Mouse (Mus musculus) spleen, adult 10 weeks (tissue): Measurements from ENCODE around the gene Doc2g. TPM values are rescaled to one million over a fixed set of nuclear protein-coding genes. Genes with fewer than 3 reads are reported as not detected.

Experiments
- polyA plus RNA-seq: library from polyadenylated mRNA; stranded (reverse); fragments of 350-450 nt; fragmentation: Illumina TruSeq; extraction: RNeasy Lipid Tissue Mini Kit (QIAGEN cat#74804); gene quantifications from one replicate; pipeline ENCODE4 v1.2.3, GENCODE M21; 2015; ENCODE audit warnings: low replicate concordance; ENCODE audit not compliant: insufficient read depth

Doc2g gene
- 3.4 TPM for polyA plus RNA-seq

DNA sequence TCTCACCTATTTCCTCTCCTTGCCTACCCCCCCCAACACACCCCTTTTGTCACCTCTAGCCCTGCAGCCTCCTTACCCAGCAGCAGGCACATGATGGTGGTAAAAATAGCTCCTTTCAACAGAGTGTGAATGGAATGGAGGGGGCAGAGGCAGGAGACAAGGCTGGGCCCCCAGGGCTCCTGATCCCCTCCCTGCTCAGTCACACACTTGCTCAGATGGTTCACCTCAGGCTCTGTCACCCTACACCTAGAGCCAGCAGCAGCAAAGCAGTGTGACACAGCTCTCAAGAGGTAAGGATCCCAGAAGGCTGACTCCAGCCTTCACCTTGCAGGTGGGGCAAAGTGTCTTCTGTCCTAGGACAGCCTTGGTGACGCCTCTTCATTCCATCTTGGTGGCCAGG, at the start of gene Doc2g:
Gene Doc2g (plus strand): TSS at position 202 of the 400 bp plus-strand sequence.

DNA sequence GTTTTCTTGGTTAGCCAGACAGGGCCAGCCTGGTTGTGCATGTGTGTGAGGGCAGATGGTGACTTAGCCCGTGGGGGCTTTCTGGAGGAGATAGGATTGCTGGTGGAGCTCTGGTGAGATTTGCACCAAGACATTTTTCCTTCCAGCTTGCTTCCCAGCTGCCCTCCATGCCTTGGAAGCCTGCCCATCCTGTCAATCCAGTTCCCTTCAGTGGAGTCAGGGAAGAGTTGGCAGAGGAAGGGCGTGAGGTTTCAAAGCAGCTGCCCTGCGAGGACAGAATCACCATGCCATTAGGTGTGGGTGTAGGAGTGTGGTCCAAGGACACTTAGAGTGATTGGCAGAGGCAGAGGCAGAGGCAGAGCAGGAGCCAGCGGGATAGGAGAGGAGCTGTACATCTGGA, 44.6 kb upstream of the Doc2g start, which contains the start of gene Aldh3b3:
Gene Aldh3b3 (plus strand): TSS at position 176 of the 400 bp plus-strand sequence.

DNA sequence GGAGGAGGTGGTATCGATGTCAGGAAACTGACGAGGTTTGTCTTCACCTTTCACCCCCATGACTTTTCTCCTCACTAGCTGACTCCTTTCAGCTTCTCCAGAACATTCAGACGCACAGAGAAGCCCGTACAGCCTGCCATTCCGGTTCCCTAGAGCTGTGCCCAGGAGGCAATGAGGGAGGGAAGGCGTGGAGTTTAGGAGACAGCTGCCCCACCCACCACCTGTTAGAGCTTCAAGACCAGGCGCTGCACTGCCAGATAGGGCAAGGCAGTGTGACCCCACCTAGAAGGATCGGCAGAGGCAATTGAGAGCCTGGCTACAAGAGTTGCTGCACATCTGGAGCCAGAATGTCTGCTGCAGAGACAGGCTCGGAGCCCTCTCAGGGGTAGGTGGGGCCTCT, 30.9 kb upstream of the Doc2g start, which contains the start of gene Aldh3b2:
Gene Aldh3b2 (plus strand): TSS at position 100 of the 400 bp plus-strand sequence.

DNA sequence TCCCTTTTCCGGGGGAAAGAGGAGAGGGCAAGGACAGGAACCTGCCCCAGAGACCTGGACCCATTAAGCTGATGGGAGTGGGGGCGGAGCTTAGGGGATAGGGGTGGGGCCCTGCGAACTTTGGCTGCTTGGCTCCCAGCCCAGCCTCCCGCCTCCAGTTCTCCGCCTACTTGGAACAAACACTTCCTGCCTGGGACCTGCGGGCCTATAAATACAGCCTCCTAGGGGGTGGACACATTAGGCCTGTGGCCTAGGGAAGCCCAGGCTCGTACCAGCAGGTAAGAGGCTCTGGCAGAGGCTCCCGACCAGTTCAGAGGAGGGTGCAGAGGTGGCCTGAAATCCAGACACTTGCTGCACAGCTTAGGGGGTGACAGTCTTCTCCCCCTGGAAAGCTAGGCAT, 16.8 kb upstream of the Doc2g start, which contains the start of gene Acy3:
Gene Acy3 (plus strand): TSS at position 237 of the 400 bp plus-strand sequence.

DNA sequence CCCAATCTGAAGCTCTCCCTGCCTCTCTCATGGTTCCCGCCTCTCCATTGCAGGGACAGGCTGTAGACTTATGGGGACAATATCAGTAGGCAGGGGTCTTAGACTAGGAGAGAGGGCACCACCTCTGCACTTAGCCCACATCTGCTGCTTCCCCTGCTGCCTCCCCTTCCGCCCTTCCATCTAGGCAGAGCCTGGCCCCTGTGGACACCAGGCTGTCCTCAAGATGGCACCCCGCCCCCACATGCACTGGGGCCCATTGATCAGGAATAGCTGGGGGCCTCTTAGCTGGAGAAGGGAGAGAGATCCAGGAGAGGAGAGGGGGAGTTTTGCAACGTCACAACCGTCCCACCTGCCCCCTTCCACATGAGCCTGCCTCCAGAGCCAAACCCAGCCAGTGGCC, 10.7 kb upstream of the Doc2g start, which contains the start of gene Tbx10:
Gene Tbx10 (plus strand): TSS at position 337 of the 400 bp plus-strand sequence.

DNA sequence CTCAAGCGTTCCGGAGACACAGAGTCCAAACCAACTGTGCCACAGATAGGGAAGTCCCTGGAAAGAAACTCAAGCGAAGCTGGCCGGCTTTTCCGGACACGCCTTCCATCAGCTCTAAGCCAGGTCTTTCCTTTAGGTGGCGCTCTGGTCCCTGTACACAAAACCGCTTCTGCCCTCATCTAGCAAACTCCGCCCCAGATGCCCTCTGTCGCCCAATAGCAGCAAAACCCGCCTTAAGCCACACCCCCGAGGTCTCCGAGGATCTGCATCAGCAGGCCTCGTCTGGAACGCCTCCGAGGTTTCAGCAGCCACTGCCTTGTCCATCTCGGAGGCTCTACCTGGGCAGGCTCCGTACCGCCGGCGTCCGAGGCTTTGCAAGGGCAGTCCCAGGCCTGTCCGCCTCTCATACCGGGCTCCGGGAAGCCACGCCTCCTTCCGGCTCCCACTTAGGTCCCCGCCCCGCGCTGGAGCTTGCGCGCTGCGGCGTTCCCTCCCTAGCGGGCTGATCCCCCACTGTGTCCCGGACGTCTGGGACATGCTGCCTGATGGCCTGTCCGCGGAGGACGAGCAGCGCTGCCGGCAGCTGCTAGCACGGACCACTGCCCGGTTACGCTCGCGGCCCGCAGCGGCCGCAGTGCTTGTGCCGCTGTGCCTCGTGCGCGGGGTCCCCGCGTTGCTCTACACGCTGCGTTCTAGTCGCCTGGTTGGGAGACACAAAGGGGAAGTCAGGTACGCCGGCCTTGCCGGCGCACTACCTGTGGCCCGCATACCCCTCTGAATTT, 2.8 kb upstream of the Doc2g start, which contains the start of the genes Nudt8 and Gm49405:
Gene Nudt8 (plus strand): TSS at position 462 of the 782 bp plus-strand sequence.
Gene Gm49405 (plus strand): TSS at position 508 of the 782 bp plus-strand sequence.

DNA sequence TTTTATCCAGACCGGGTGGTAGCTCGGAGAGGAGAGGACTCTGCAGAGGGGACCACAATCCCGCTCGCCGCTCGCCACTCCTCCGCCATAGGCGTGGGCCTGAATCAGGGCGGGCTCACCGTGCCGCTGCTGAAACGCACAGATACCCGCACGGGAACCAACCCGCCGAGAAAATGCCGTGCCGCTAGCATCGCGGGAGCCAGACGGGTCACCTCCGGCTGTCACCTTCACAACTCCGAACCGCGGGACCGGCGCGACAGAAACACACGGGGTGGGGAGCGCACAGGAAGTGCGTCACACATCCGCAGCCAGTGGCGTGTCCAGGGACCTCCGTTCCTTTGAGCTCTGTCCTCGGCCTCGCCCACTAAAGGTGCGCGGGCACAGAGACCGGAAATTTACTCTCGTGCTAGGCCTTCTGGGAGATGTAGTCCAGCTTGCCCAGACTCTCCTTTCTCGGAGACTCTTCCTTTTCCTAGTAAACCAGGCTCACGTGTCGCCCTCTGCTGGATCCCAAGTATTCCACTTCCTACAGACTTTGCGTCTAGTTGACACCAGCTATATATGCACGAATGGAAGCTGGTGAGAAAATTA, 9.4 kb downstream of the Doc2g start, which contains the start of gene Ndufv1:
Gene Ndufv1 (minus strand): TSS at position 375 of the 591 bp plus-strand sequence.

DNA sequence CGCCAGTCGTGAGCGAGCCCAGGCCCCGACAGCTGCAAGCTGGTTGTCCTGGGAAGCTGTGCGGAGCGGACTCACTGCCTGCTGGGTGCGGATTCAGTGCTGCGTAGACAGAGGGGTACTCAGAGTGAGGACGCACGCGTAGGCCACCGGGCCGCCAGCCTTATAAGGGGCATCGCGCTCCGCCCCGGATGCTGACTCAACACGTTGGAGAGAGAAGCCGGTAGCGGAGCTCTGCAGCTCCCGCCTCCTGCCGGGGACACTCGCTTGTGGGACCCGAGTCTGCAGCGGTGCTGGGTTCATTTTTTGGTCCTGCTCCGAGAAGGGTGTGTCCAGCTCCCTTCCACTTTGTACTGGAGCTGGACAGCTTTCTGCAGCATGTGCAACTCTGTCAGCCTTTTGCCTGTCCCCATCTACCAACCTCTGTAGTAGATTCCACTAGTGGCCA, 34.7 kb downstream of the Doc2g start, which contains the start of gene Gstp1:
Gene Gstp1 (minus strand): TSS at position 198 of the 445 bp plus-strand sequence.

DNA sequence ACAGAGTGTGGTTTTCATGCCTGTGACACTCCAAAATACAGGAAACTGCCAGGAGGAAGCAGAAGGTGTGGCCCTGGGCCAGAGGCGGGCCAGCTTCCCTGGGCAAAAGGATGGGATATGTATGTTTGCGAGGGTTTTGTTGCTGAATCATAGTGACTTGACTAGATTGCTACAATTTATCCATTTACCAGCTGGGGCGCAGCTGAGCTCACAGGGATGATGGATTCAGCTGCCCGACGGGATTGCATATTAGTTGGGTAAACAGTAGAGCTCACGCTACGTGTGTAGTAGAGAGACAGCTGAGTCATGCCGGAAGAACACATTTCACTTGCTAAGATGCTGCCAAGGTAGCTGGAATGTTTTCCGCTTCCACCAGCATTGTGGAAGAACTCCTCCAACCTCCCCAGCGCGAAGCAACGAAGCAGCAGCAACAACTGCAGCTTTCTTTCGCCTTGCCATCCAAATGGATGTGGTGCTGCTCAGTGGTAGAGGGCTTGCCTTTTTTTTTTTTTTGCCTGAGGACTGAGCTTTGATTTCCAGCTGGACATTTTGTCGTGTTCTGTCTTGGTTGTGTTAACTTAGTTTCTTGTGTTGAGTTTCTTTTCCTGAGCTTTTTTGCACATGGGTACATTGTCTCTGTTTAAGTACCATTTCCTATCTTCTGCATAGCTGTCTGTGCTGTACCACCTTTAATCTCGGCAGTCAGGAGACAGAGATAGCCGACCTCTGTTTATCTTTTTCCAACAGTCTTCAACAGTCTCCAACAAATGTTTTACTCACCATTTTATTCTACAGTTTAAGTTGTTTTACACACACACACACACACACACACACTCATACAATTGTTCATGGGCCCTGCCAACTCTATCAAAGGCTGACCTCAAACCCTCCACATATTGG, 43.1 kb downstream of the Doc2g start, which contains the start of gene Gstp2:
Gene Gstp2 (minus strand): TSS at position 58 of the 900 bp plus-strand sequence.

Other genes starting within 250 kb of the Doc2g start
- gene Kmt5b, start 235.9 kb upstream of the Doc2g start, polyA plus RNA-seq = 79.8 TPM
- 68.8 TPM for gene Chka, start 151.5 kb upstream of the Doc2g start, polyA plus RNA-seq
- 55.5 TPM for gene Tcirg1, start 96.2 kb upstream of the Doc2g start, polyA plus RNA-seq
- gene Ndufs8, start 90.5 kb upstream of the Doc2g start, polyA plus RNA-seq = 42.9 TPM
- 10.8 TPM for gene Aldh3b1, start 73.5 kb upstream of the Doc2g start, polyA plus RNA-seq
- gene Unc93b1, start 68.1 kb upstream of the Doc2g start, polyA plus RNA-seq = 210 TPM
- gene Aldh3b3, start 44.7 kb upstream of the Doc2g start, polyA plus RNA-seq = not detected
- not detected for gene Aldh3b2, start 31.0 kb upstream of the Doc2g start, polyA plus RNA-seq
- gene Acy3, start 16.7 kb upstream of the Doc2g start, polyA plus RNA-seq = 2.4 TPM
- not detected for gene Tbx10, start 10.6 kb upstream of the Doc2g start, polyA plus RNA-seq
- gene Nudt8, start 2.7 kb upstream of the Doc2g start, polyA plus RNA-seq = 4.0 TPM
- gene Gm49405, start 2.7 kb upstream of the Doc2g start, polyA plus RNA-seq = 3.0 TPM
- 41.0 TPM for gene Ndufv1, start 9.5 kb downstream of the Doc2g start, polyA plus RNA-seq
- gene Gstp1, start 34.7 kb downstream of the Doc2g start, polyA plus RNA-seq = 108 TPM
- 5.3 TPM for gene Gstp2, start 42.7 kb downstream of the Doc2g start, polyA plus RNA-seq
- 9.2 TPM for gene Gstp3, start 56.3 kb downstream of the Doc2g start, polyA plus RNA-seq
- gene Cabp2, start 78.3 kb downstream of the Doc2g start, polyA plus RNA-seq = not detected
- 46.1 TPM for gene Cdk2ap2, start 93.9 kb downstream of the Doc2g start, polyA plus RNA-seq
- 39.9 TPM for gene Pitpnm1, start 96.7 kb downstream of the Doc2g start, polyA plus RNA-seq
- gene Aip, start 122.5 kb downstream of the Doc2g start, polyA plus RNA-seq = 28.1 TPM
- gene Gpr152, start 136.5 kb downstream of the Doc2g start, polyA plus RNA-seq = 0.10 TPM
- gene Cabp4, start 140.7 kb downstream of the Doc2g start, polyA plus RNA-seq = 6.4 TPM
- gene Coro1b, start 145.3 kb downstream of the Doc2g start, polyA plus RNA-seq = 285 TPM
- gene Ptprcap, start 150.3 kb downstream of the Doc2g start, polyA plus RNA-seq = 73.4 TPM
- 27.8 TPM for gene Rps6kb2, start 160.0 kb downstream of the Doc2g start, polyA plus RNA-seq
- gene Carns1, start 172.2 kb downstream of the Doc2g start, polyA plus RNA-seq = 35.2 TPM
- gene Tbc1d10c, start 188.0 kb downstream of the Doc2g start, polyA plus RNA-seq = 187 TPM
- gene Ppp1ca, start 188.8 kb downstream of the Doc2g start, polyA plus RNA-seq = 364 TPM
- gene Rad9a, start 198.3 kb downstream of the Doc2g start, polyA plus RNA-seq = 41.7 TPM
- 57.2 TPM for gene Clcf1, start 210.9 kb downstream of the Doc2g start, polyA plus RNA-seq
- gene AC109138.7, start 211.0 kb downstream of the Doc2g start, polyA plus RNA-seq = not detected
- gene Pold4, start 228.6 kb downstream of the Doc2g start, polyA plus RNA-seq = 91.3 TPM